Comparison of ENCODE assay signal across 12 mouse cellular contexts in genomic region chr11:88552385-88552784, GRCm38 (mm10).
A peak's percentile ranks its signal among the peaks of the same experiment; 100 is the strongest.
DNase-seq lines count a peak whose midpoint lies in the region; ATAC-seq and TF ChIP-seq lines count a peak whose summit lies in the region.
"Had no signal": no experiment of that assay in that cellular context is flagged by ENCODE, and none has a peak within 500 bp of the region (broad histone marks: within the 10 kb centered on the region; RNA-seq: fewer than 3 reads in every experiment).

No protein-coding gene starts in this region.

- H3K4me2 ChIP-seq in kidney, postnatal 0 days (ENCODE audit: low read length) = no peak overlapping the region
- no peak overlapping the region for H3K4me2 ChIP-seq in embryonic facial prominence, embryonic 13.5 days
- H3K4me2 ChIP-seq: embryonic facial prominence, embryonic 15.5 days; limb, embryonic 15.5 days; lung, embryonic 14.5 days had no signal

- H3K36me3 ChIP-seq in kidney, postnatal 0 days (ENCODE audit: insufficient read depth, low read length) = no peaks in the 10 kb centered on the region
- no peaks in the 10 kb centered on the region for H3K36me3 ChIP-seq in embryonic facial prominence, embryonic 13.5 days
- no peaks in the 10 kb centered on the region for H3K36me3 ChIP-seq in limb, embryonic 10.5 days
- H3K36me3 ChIP-seq: embryonic facial prominence, embryonic 15.5 days; limb, embryonic 15.5 days had no signal

- H3K9ac ChIP-seq in kidney, postnatal 0 days (ENCODE audit: low read depth, low read length) = no peak overlapping the region
- H3K9ac ChIP-seq in embryonic facial prominence, embryonic 13.5 days = no peak overlapping the region
- H3K9ac ChIP-seq: embryonic facial prominence, embryonic 15.5 days; limb, embryonic 15.5 days had no signal

- no peak for DNase-seq in gastrocnemius, adult 2 months
- no peak for DNase-seq in gastrocnemius, postnatal 25 days
- DNase-seq in kidney, postnatal 0 days (ENCODE audit: low spot score) = no peak
- DNase-seq in kidney, adult 18-20 months = no peak
- DNase-seq in limb, embryonic 10.5 days (ENCODE audit: low spot score) = no peak
- DNase-seq in urinary bladder, postnatal 36 days (ENCODE audit: low spot score in 2 of 2) = no peak
- no peak for DNase-seq in frontal cortex, adult 2 months (ENCODE audit: extremely low spot score in 1 of 2, low spot score in 1 of 2)

- no peaks in the 10 kb centered on the region for H3K9me3 ChIP-seq in kidney, postnatal 0 days (replicated peaks; ENCODE audit: low read length)
- H3K9me3 ChIP-seq in embryonic facial prominence, embryonic 13.5 days = no peaks in the 10 kb centered on the region
- H3K9me3 ChIP-seq in limb, embryonic 10.5 days (replicated peaks) = no peaks in the 10 kb centered on the region
- H3K9me3 ChIP-seq: embryonic facial prominence, embryonic 15.5 days; G1E; limb, embryonic 15.5 days had no signal

- ATAC-seq in kidney, postnatal 0 days (replicated peaks; ENCODE audit: low FRiP score, low read depth) = no peak
- ATAC-seq in embryonic facial prominence, embryonic 13.5 days (ENCODE audit: insufficient number of reproducible peaks, insufficient read depth, low FRiP score, low TSS enrichment, low read depth) = no peak

- no peaks in the 10 kb centered on the region for H3K27me3 ChIP-seq in kidney, postnatal 0 days (ENCODE audit: insufficient read depth, low read length)
- H3K27me3 ChIP-seq in embryonic facial prominence, embryonic 13.5 days = no peaks in the 10 kb centered on the region
- H3K27me3 ChIP-seq in limb, embryonic 10.5 days (ENCODE audit: low read depth, poor library complexity, severe bottlenecking) = no peaks in the 10 kb centered on the region
- H3K27me3 ChIP-seq: embryonic facial prominence, embryonic 15.5 days; limb, embryonic 15.5 days had no signal

- TF ChIP-seq CTCF in gastrocnemius, adult 2 months (IDR thresholded peaks at IDR 0.05) = no peak
- TF ChIP-seq CTCF in kidney, postnatal 0 days (IDR thresholded peaks at IDR 0.05; ENCODE audit: low read depth) = no peak

- H3K4me1 ChIP-seq in kidney, postnatal 0 days (replicated peaks; ENCODE audit: insufficient read depth, low read length) = peaks cover 64% of the 10 kb centered on the region
- H3K4me1 ChIP-seq in embryonic facial prominence, embryonic 13.5 days = peaks cover 96% of the 10 kb centered on the region
- H3K4me1 ChIP-seq in limb, embryonic 10.5 days = peaks cover 98% of the 10 kb centered on the region

- intact Hi-C loops in gastrocnemius, adult 2 months (cut with DNase I) = loop anchor here (2.0 to 5.0 kb wide), 6 partner anchors 40 to 300 kb away; partner anchors contain the start of gene Msi2

- H3K27ac ChIP-seq in gastrocnemius, adult 2 months = peak overlapping the region; percentile 24; the same call in 1 of the 2 replicates
- 0 out of 2 replicates have a peak overlapping the region, but pooled peaks have one; percentile 1 for H3K27ac ChIP-seq in kidney, postnatal 0 days
- 0 out of 2 replicates have a peak overlapping the region, but pooled peaks have one; percentile 58 for H3K27ac ChIP-seq in embryonic facial prominence, embryonic 13.5 days
- H3K27ac ChIP-seq in limb, embryonic 10.5 days = peak overlapping the region; percentile 85; the same call in 1 of the 2 replicates

- no peak overlapping the region for H3K4me3 ChIP-seq in gastrocnemius, adult 2 months
- H3K4me3 ChIP-seq in kidney, postnatal 0 days (replicated peaks; ENCODE audit: low read depth, low read length) = no peak overlapping the region
- H3K4me3 ChIP-seq in embryonic facial prominence, embryonic 13.5 days = no peak overlapping the region
- H3K4me3 ChIP-seq in limb, embryonic 10.5 days = no peak overlapping the region
- H3K4me3 ChIP-seq: embryonic facial prominence, embryonic 15.5 days; limb, embryonic 15.5 days had no signal

- 37% methylated on average over 6 of the region's 6 CpGs for whole genome bisulfite sequencing in kidney, postnatal 0 days
- WGBS in embryonic facial prominence, embryonic 13.5 days = 64% methylated on average over 6 of the region's 6 CpGs
- 79% methylated on average over 6 of the region's 6 CpGs for WGBS in limb, embryonic 10.5 days

Comparison
In these comparisons a context has a peak if more than half of its experiments do, and no peak if none do; other contexts are left out.
1. H3K27ac ChIP-seq: peak in every context shown above with its lines; median percentile 85 in limb, embryonic 10.5 days; 58 in embryonic facial prominence, embryonic 13.5 days; 24 in gastrocnemius, adult 2 months; 1 in kidney, postnatal 0 days.